Mouse (Mus musculus) CH12.LX (cell line): ENCODE data around the gene Ube3c. TPM values are rescaled to one million over a fixed set of nuclear protein-coding genes. Genes with fewer than 3 reads are reported as not detected.

Experiments used
- DNase-seq: peaks from one replicate; pipeline ENCODE4 v3.0.0-alpha.2; 2013; ENCODE audit errors: extremely low read depth
- H3K27ac ChIP-seq: 2 replicates; pipeline ENCODE4 v1.5.1; 2012; ENCODE audit warnings: low read depth, mild to moderate bottlenecking, control low read depth, moderate library complexity; ENCODE audit not compliant: insufficient read depth
- H3K27me3 ChIP-seq: replicated peaks from 2 replicates; pipeline ENCODE3; 2012; ENCODE audit warnings: inconsistent platforms
- H3K36me3 ChIP-seq, 2 experiments: replicated peaks in 1 of 2; 2 replicates each; pipeline versions ENCODE3 to v1.6.1; 2012; ENCODE audit warnings: inconsistent platforms in 1 of 2, low read length in 1 of 2, mild to moderate bottlenecking in 1 of 2, mixed read lengths in 1 of 2, moderate library complexity in 1 of 2; ENCODE audit not compliant: control insufficient read depth in 1 of 2, insufficient read depth in 1 of 2
- H3K4me1 ChIP-seq, 2 experiments: 2 replicates each; pipeline ENCODE4 v1.6.1; 2012; ENCODE audit warnings: inconsistent platforms in 1 of 2, moderate library complexity in 1 of 2; ENCODE audit not compliant: insufficient read depth in 2 of 2, control insufficient read depth in 1 of 2
- H3K4me2 ChIP-seq: 2 replicates; pipeline ENCODE4 v1.6.1; 2012; ENCODE audit warnings: low read depth, mild to moderate bottlenecking, control low read depth; ENCODE audit not compliant: poor library complexity, insufficient read depth, severe bottlenecking
- H3K4me3 ChIP-seq, 3 experiments: fragments of 150-350 bp in 1 of 3; sonication (generic) in 1 of 3; replicated peaks in 1 of 3; 2 replicates each; pipeline versions ENCODE3 to v1.5.1; 2011 to 2012; ENCODE audit warnings: low read depth in 2 of 3, low read length in 2 of 3, mild to moderate bottlenecking in 2 of 3, moderate library complexity in 2 of 3, control low read depth in 1 of 3, improper control_type of control experiment in 1 of 3, inconsistent platforms in 1 of 3, mixed read lengths in 1 of 3; ENCODE audit not compliant: poor library complexity in 1 of 3
- H3K79me2 ChIP-seq: replicated peaks from 2 replicates; pipeline ENCODE4 v1.6.1; 2012; ENCODE audit warnings: mild to moderate bottlenecking, moderate library complexity; ENCODE audit not compliant: control insufficient read depth, poor library complexity, insufficient read depth, severe bottlenecking; ENCODE audit errors: extremely low read depth
- H3K9ac ChIP-seq: 2 replicates; pipeline ENCODE4 v1.6.1; 2012; ENCODE audit warnings: low read depth, mild to moderate bottlenecking, control low read depth, moderate library complexity; ENCODE audit not compliant: insufficient read depth
- H3K9me3 ChIP-seq: replicated peaks from 2 replicates; pipeline ENCODE3; 2012; ENCODE audit warnings: low read length, inconsistent platforms, mixed read lengths
- CHD1 ChIP-seq: IDR thresholded peaks from 2 replicates; pipeline ENCODE4 v1.6.1; 2012; ENCODE audit warnings: low read depth, low read length, improper control_type of control experiment, inconsistent platforms
- CTCF ChIP-seq, 2 experiments: IDR thresholded peaks in 1 of 2; conservative IDR thresholded peaks in 1 of 2; 2 replicates each; pipeline ENCODE4 v1.5.1; 2011 to 2012; ENCODE audit warnings: low read depth in 2 of 2, low read length in 2 of 2, improper control_type of control experiment in 1 of 2, inconsistent platforms in 1 of 2, mild to moderate bottlenecking in 1 of 2, moderate library complexity in 1 of 2
- ELF1 ChIP-seq: IDR thresholded peaks from 2 replicates; pipeline ENCODE4 v1.6.1; 2014; ENCODE audit warnings: low read depth, mild to moderate bottlenecking, inconsistent platforms, low read length, improper control_type of control experiment
- EP300 ChIP-seq: IDR thresholded peaks from 2 replicates; pipeline ENCODE4 v1.6.1; 2011; ENCODE audit warnings: low read length, improper control_type of control experiment
- HCFC1 ChIP-seq: IDR thresholded peaks from 2 replicates; pipeline ENCODE4 v1.6.1; 2012; ENCODE audit warnings: low read depth, mild to moderate bottlenecking, inconsistent platforms, low read length, improper control_type of control experiment
- JUN ChIP-seq: IDR thresholded peaks from 2 replicates; pipeline ENCODE4 v1.6.1; 2011; ENCODE audit warnings: low read depth, mild to moderate bottlenecking, low read length, improper control_type of control experiment, moderate library complexity; ENCODE audit not compliant: insufficient read depth
- JUND ChIP-seq: conservative IDR thresholded peaks from 2 replicates; pipeline ENCODE4 v1.6.1; 2011; ENCODE audit warnings: low read depth, low read length, improper control_type of control experiment
- MEF2A ChIP-seq: IDR thresholded peaks from 2 replicates; pipeline ENCODE4 v1.6.1; 2014; ENCODE audit warnings: low read depth, mild to moderate bottlenecking, inconsistent platforms, low read length, improper control_type of control experiment, borderline replicate concordance
- NRF1 ChIP-seq: IDR thresholded peaks from 2 replicates; pipeline ENCODE4 v1.6.1; 2014; ENCODE audit warnings: low read depth, mild to moderate bottlenecking, inconsistent platforms, low read length, improper control_type of control experiment, moderate library complexity
- PAX5 ChIP-seq: IDR thresholded peaks from 2 replicates; pipeline ENCODE4 v1.6.1; 2012; ENCODE audit warnings: low read length, inconsistent platforms, mixed read lengths
- SMC3 ChIP-seq: IDR thresholded peaks from 2 replicates; pipeline ENCODE4 v1.6.1; 2011; ENCODE audit warnings: low read depth, low read length, improper control_type of control experiment
- TCF12 ChIP-seq: IDR thresholded peaks from 2 replicates; pipeline ENCODE4 v1.6.1; 2014; ENCODE audit warnings: low read depth, mild to moderate bottlenecking, inconsistent platforms, low read length, improper control_type of control experiment
- UBTF ChIP-seq: IDR thresholded peaks from 2 replicates; pipeline ENCODE4 v1.6.1; 2012; ENCODE audit warnings: low read depth, mild to moderate bottlenecking, inconsistent platforms, low read length, improper control_type of control experiment, moderate library complexity
- ZKSCAN1 ChIP-seq: IDR thresholded peaks from 2 replicates; pipeline ENCODE4 v1.6.1; 2012; ENCODE audit warnings: low read depth, inconsistent platforms, low read length, improper control_type of control experiment, borderline replicate concordance
- ZMIZ1 ChIP-seq: IDR thresholded peaks from 2 replicates; pipeline ENCODE4 v1.6.1; 2012; ENCODE audit warnings: low read depth, mild to moderate bottlenecking, inconsistent platforms, low read length, improper control_type of control experiment
- ZNF384 ChIP-seq: IDR thresholded peaks from 2 replicates; pipeline ENCODE4 v1.6.1; 2012; ENCODE audit warnings: low read depth, low read length, improper control_type of control experiment, inconsistent platforms
- dilution Hi-C: fragments of 300-500 bp; cut with MboI; formaldehyde crosslinking; loops from 2 replicates; pipeline ENCODE4 v1.14.3; 2020; ENCODE audit warnings: low sequenced_read_pairs; ENCODE audit not compliant: extremely low pct_unique_long_range_greater_than_20kb, extremely low pct_ligation_motif_present
- in situ Hi-C: fragments of 300-500 bp; cut with MboI; formaldehyde crosslinking; loops from 3 replicates; pipeline ENCODE4 v1.14.3; 2019; ENCODE audit warnings: low sequenced_read_pairs, low pct_ligation_motif_present, low pct_unique_long_range_greater_than_20kb, mixed read lengths
- polyA plus RNA-seq: library from polyadenylated mRNA; unstranded; fragments of >175 nt; gene quantifications from 2 replicates; pipeline ENCODE4 v1.2.1, GENCODE M21; 2012; ENCODE audit warnings: low read depth; ENCODE audit not compliant: insufficient read length
- total RNA-seq, 2 experiments: library from RNA; depleted of rRNA; stranded (reverse); fragments of 300-350 nt in 1 of 2; fragments of >200 nt in 1 of 2; gene quantifications; 2 replicates each; pipeline ENCODE4 v1.2.3; 2012 to 2014

Gene Ube3c
- total and polyA plus RNA-seq, 3 experiments, result 18.4 to 24.6 (median 23.7) TPM

- Histone ChIP-seq H3K4me2 (no peak overlapping the region), H3K36me3 (peaks cover 15 to 43% of the 10 kb centered on the region in 2 experiments), H3K4me1 (peaks cover 8 to 26% of the 10 kb centered on the region in 2 experiments), H3K79me2 (peaks cover 66% of the 10 kb centered on the region), H3K27me3 (no peaks in the 10 kb centered on the region), H3K9ac (no peak overlapping the region), H3K4me3 (no peak overlapping the region), H3K9me3 (peaks cover 19% of the 10 kb centered on the region), H3K27ac (no peak overlapping the region)
- TF ChIP-seq HCFC1, result no peak
- TF ChIP-seq EP300, result no peak
- TF ChIP-seq UBTF, result no peak
- TF ChIP-seq ZKSCAN1, result no peak
- no peak for TF ChIP-seq SMC3
- no peak for TF ChIP-seq MEF2A
- no peak for TF ChIP-seq CHD1
- TF ChIP-seq TCF12, result no peak
- TF ChIP-seq JUND, result no peak
- dilution Hi-C loops, result no loop called here
- in situ Hi-C loops, result no loop called here
- no peak for DNase-seq
Observed at GRCm38 (mm10) chr5:29575085-29575484, 6.0 kb downstream of the Ube3c start.

DNA sequence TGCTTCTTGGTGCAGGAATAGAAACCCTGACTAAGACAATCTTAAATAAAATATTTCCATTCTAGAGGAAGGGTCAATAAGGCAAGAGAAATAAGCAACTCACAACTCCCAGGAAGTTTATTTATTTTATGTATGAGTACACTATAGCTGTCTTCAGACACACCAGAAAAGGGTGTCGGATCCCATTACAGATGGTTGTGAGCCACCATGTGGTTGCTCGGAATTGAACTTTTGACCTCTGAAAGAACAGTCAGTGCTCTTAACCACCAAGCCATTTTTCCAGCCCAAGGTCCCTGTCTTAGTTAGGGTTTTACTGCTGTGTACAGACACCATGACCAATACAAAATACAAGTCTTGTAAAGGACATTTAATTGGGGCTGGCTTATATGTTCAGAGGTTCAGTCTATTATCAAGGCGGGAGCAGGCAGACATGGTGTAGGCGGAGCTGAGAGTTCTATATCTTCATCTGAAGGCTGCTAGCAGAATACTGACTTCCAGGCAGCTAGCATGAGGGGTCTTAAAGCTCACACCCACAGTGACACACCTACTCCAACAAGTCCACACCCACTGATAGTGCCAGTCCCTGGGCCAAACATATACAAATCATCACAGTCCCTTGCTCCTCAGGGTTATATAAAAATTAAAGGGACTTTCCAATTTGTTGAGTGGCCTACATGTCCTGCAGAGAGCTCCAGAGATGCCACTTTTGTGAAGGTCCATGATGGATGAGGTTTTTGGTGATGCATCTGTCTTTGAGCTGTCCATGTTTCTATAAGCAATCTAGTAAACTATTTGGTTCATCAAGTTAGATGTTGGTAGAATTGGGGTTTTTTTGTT is 9.0 kb downstream of the Ube3c start:
- Histone ChIP-seq H3K27ac (no peak overlapping the region), H3K9ac (no peak overlapping the region), H3K9me3 (peaks cover 12% of the 10 kb centered on the region), H3K4me1 (peaks cover 0 to 20% of the 10 kb centered on the region in 2 experiments; a peak in 2 of 4 replicates), H3K4me2 (no peak overlapping the region), H3K4me3 (no peak overlapping the region), H3K36me3 (peaks cover 5 to 39% of the 10 kb centered on the region in 2 experiments), H3K79me2 (peaks cover 52% of the 10 kb centered on the region), H3K27me3 (no peaks in the 10 kb centered on the region)
- DNase-seq, result no peak
- in situ Hi-C loops, result no loop called here
- TF ChIP-seq EP300 (no peak), NRF1 (no peak), JUN (no peak), TCF12 (no peak), ZMIZ1 (no peak), ELF1 (no peak), PAX5 (no peak), ZNF384 (no peak), CTCF (conservative IDR thresholded peaks at IDR 0.05 in 1 of 2, IDR thresholded peaks at IDR 0.05 in 1 of 2; ENCODE audit: low read depth in 2 of 2, low read length in 2 of 2) (no peak)
- dilution Hi-C loops, result no loop called here
